Mouse (Mus musculus): ENCODE measurements around the gene Tectb.

Tectb gene

DNA sequence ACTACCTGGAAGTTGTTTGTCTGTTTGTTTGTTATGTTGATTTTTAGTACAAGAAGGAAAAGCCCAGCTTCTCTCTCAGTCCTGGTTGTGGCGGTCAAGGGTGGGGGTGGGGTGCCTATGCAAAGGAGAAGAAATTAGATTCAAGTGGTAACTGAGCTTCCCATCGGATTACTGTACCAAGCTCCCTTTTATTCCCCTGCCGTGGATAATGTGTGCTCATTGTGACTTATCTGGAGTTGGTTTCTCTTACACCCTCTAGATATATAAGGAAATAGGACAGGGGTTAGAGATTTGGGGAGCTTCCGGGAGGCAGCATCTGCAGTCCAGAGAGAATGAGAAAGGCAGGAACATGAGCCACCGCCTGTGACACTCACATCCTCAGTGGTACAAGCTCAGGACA is at the start of gene Tectb:
Gene Tectb (plus strand): TSS at position 301 of the 400 bp plus-strand sequence.
- in situ Hi-C loops (cut with MboI, MseI), result loop anchor here in 1 of 2 experiments (10.0 kb wide), 1 partner anchor 456 kb away; no protein-coding TSS in a partner anchor

DNA sequence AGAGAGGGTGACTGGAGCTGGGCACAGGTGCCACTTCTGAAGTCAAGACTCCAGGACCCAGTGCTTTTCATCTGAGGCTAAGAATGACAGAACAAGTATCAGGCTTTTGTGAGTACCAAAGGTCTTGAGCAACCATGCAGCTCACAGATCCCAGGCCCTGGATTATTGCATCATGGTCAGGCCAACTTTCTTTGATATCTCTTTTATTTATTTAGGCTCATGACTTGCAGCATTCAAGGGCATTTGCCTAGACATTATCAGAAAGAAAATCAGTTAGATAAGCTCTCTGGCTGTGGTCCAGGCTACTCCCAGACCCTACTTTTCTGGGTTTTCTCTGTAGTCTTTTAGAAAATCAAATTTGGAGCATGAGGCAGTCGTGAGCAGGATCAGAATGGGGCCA is 48.8 kb upstream of the Tectb start:
- in situ Hi-C loops (cut with MboI, MseI), result loop anchor here in 1 of 2 experiments (10.0 kb wide), 1 partner anchor 57 kb away; no protein-coding TSS in a partner anchor

DNA sequence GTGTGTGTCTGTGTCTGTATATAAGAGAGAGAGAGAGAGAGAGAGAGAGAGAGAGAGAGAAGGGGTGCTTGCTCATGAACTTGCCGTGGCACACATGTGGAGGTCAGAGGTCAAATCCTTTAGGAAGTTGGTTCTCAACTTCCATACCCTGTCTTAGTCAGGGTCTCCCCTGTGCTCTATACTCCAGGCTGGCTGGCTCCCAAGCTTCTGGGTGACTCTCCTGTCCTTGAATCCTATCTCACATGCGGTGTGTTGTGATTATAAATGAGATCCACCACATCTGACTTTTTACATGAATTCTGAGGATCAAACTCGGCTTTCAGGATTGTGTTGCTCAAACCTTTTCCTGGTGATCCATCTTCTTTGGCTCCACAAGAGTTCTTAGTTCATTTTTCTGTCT is 48.1 kb upstream of the Tectb start:
- in situ Hi-C loops (cut with MboI, MseI), result loop anchor here in 1 of 2 experiments (10.0 kb wide), 1 partner anchor 58 kb away; no protein-coding TSS in a partner anchor

DNA sequence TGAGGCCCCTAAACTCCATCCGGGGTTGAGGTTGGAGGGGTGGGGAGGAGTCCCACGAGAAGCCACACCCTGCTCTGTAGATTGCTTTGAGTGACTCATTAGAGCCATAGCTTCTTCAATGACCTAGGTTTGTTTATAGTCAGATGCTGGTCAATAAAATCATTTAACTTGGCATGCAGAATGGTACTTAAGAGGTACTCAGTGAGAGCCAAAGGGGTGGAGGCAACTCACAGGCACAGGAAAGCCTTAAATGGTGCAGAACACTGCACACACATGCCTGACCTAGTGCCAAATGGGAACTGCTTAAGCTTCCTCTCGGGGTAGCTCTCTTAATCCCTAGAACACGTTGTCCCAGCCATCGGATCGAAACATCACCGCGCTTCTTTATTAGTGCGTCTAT is 46.0 kb upstream of the Tectb start:
- in situ Hi-C loops (cut with MboI, MseI), result loop anchor here in 1 of 2 experiments (10.0 kb wide), 1 partner anchor 60 kb away; no protein-coding TSS in a partner anchor

DNA sequence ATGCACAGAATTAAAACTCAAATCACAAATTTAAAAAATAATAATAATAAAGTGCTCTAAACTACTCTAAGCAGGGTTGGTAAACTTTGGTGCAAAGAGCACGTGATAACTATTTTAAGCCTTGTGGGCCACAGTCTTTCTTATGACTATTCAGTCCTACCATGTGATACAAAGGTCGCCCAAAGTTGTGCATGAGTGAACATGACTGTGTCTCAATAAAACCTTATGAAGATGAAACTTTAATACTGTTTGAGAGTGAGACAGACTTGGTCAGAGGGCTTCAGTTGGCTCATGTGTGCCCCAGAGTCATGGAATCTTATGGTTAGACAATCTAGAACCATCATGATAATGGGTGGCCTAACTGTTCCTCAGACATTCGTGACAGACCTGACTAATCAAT is 44.6 kb upstream of the Tectb start:
- in situ Hi-C loops (cut with MboI, MseI), result loop anchor here in 1 of 2 experiments (10.0 kb wide), 1 partner anchor 61 kb away; no protein-coding TSS in a partner anchor

DNA sequence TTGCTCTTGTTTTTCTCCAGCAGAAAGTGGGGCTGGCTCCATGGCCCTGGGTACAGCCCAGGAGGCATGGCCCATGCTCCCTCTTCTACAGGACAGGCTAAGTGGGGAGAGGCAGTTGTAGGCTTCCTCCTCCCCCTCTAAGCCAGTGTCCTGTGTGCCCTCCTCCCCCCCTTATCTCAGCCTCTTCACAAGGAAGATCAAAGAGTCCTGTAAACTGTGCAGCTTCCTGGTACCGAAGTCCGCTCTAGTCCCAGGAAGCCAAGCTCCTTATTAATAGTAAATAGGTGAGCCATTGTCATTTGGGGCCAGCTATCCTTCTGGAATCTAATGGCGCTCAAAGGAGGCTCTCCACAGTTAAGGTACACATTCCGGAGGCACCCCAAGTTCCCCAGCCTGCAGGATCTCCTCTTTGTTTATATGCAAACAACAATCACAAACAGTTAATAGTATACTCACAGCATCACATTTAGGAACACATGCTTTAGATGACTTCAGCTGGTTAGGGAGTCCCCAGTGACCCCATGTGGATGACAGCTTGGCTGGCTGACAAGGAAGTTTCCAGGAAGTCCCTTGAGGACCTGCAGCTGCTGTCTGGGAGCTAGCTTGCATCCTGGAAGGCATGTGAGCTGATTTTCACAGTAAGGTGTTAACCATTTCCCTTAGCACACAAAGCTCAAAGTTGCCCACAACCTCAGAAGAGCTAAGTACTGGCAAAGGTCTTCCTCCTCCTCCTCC is 43.7 kb upstream of the Tectb start:
- in situ Hi-C loops (cut with MboI, MseI), result loop anchor here in 1 of 2 experiments (10.0 kb wide), 1 partner anchor 62 kb away; no protein-coding TSS in a partner anchor

DNA sequence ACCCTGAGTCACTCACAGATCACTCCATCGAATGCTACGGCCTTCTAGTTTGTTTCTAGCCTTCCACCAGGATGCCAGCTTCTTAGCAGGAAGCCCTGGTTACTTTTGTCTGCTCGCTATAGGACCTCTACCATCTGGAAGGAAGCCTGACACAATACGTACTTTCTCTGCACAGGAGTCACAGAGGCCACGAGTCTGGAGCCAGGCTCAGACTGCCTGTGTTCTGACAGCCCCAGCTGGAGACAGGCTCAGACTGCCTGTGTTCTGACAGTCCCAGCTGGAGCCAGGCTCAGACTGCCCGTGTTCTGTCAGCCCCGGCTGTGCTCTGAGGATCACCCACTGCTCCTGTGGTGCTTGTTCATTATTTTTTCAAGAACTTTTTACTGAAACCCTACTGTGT is 42.6 kb upstream of the Tectb start:
- in situ Hi-C loops (cut with MboI, MseI), result loop anchor here in 1 of 2 experiments (10.0 kb wide), 1 partner anchor 63 kb away; no protein-coding TSS in a partner anchor

DNA sequence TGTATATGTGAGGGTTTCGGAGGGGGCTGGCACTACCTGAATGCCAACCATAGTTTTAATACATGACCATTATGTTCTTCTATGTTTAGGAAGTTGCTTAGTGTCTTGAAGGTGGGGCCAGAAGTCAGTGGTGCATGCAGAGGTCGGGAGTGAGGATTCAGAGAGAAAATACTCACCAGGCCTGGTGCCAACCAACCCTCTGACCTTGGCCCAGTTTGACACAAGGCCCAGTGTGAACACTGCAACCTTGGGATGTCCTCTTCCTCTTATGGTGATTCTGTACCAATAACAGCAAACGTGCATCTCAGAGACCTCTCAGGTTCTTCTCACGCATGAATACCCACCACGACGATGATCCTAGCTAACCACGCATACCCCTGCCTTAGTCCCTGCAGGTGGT is 42.0 kb upstream of the Tectb start:
- in situ Hi-C loops (cut with MboI, MseI), result loop anchor here in 1 of 2 experiments (10.0 kb wide), 1 partner anchor 64 kb away; no protein-coding TSS in a partner anchor

DNA sequence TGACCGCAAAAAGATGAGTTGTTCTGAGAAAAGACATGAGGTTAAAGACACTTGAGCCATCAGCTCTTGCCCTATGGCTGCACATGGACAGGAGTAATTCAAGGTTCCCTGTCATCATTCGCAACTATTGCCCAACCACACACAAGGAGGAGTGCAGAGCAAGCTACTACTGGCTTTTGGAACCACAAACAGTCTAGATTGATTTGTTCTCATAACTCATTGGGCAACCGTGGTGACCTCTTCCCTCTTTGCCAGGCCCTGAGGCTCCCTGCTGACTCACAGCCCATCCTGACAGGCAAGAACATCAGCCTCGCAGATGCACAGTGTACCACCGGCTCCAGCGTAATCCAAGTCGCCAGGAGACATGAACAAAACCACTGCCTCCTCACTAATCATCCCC is 41.2 kb upstream of the Tectb start:
- in situ Hi-C loops (cut with MboI, MseI), result loop anchor here in 1 of 2 experiments (10.0 kb wide), 1 partner anchor 64 kb away; no protein-coding TSS in a partner anchor

DNA sequence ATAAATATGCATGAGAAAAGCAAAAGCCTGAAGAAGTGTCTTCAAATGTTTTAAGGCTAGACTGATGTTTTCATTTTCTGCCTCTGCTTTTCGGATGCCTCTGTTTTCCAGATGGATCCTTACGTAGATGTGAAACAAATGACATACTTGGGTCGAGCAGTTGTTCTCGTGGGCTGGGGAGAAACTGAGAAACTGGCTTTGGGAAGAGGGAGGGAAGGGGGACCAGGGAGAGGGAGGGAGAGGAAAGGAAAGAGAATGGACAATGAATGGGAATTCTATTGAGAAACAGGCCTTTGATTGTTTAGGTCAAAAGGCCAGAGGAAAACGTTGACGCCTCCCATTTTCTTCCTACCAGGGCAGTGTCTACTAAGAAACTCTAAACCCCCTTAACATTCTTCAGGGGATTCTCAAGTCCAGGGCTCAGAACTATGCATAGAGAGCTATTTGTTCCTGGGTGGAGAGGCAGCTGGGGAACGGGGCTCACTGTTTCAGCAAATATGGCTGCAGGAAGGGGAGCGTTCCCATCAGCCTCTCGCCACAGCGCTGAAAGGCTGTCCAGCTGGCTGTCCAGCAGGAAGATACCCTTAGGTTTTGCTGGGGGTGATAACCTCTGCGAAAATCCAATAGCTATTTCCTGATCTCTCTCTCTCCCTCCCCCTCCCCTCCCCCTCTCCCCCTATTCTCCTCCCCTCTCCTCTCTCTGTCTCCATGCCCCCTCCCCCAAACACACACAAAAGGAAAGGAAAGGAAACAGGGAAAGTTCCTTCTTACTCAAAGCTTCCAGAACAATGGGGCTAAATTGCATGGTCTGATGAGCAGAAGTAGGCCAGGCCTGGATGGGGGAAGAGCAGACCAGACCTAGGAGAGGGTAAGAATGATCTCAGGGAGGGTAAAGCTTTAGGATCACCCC is 36.9 kb upstream of the Tectb start:
- in situ Hi-C loops (cut with MboI, MseI), result no loop called here

DNA sequence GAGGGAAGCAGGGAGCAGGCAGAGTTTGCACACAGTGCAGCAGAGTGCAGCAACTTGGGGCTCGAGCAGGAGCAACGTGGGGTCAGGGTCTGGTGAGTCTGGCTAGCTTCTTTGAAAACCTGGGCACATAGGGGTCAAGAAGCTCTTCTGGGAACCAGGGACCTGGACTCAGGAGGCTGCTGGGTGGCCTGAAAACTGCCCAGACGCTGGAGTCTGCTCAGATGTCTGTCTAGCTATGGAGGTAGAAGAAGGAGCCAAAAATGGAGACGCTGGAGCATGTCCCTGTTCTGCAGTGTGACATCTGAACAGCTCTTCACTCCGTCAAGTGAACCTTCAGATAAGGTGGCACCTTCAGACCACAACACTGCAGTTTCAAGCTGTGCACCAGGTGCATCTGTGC is 35.8 kb upstream of the Tectb start:
- in situ Hi-C loops (cut with MboI, MseI), result no loop called here

DNA sequence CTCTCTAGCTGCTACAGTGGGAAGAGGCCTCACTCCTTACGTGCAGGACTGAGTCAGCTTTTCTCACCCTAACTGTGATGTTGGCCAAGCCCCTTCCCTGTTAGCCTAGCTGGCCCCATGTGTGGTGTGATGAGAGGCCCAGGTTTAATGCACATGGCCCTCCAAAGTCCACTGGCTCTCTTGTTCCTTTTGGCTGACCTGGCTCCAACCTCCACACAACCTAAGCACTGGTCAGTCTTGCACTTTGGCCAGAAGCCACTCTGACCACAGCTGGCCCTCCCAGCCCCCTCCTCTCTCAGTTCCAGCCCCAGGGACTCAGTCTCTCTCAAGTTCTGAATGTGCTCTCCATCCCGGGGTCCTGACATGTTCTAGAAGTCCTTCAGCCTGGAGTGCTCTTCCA is 35.4 kb upstream of the Tectb start:
- in situ Hi-C loops (cut with MboI, MseI), result no loop called here

DNA sequence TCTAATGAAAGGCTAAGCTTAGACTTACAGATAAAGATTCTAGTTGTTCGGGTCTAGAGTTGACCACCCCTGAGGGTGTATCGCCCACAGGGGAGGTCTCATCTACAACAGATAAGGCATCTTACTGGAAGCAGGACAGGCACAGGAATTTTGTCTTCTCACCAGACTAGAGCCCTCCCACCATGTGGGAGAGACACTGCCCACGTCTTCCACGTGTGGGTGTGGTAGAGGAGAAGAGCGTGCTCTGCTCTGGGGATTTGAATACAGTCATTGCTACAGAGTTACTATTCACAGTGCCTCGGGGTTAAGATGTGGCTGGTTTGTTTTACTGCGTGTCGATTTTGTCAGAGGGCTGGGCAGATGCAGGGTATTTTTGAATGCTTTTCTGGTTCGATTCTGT is 33.0 kb upstream of the Tectb start:
- in situ Hi-C loops (cut with MboI, MseI), result no loop called here

DNA sequence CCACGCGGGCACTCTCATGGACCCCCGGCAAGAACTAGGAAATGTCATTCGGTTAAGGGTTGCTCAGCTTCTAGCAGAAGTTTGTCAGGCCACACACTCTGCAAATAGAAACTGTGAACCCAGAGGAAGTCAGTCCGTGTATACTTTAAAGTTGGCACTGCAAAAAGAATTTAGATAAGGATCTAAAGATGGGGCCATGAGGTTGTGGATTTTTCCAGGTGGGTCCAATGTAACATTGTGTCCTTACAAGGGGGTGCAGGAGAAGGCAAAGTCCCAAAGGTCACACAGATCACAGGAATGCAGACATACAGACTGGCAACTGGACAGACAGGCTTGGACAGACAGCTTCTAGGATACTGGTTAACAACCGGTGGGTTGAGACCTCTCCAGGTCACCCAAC is 32.4 kb upstream of the Tectb start:
- in situ Hi-C loops (cut with MboI, MseI), result no loop called here

DNA sequence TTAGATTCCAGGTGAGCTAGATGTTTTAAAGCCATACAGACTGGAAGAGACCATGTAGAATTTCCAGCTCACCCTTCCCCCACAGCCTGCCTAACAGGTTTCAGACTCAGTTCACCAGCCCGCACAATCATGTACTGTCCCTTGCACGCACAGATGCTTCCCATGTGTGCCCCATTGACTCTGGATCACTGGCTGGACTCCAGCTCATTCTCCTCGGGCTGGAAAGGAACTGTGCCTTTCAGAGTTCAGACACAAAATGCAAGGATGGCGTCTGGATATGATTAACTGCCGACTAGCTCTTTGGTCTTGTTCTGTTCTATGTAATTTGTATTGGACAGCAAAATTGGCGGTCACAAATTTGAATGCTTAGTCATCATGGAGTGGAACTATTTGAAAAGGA is 30.9 kb upstream of the Tectb start:
- in situ Hi-C loops (cut with MboI, MseI), result loop anchor here (5.0 to 10.0 kb wide), 2 partner anchors 543 to 995 kb away; no protein-coding TSS in a partner anchor

DNA sequence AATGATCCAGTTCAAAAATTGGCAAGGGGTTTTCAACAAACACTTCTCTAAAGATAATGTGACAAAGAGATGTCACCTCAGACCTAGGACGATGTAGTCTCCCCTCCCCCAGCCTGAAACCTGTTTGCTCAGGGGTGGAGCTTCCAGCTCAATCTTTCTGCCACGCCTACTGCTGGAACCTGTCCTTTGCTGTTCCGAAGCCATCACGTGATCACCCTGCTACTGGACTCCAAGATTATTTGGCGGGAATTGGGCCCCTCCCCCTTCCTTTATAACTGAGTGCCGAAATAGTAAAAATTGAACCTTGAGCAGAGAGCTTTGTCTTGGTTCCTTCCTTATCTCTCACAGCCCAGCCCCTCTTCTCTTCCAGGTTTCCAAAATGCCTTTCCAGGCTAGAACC is 28.3 kb upstream of the Tectb start:
- in situ Hi-C loops (cut with MboI, MseI), result loop anchor here (5.0 to 10.0 kb wide), 2 partner anchors 540 to 993 kb away; no protein-coding TSS in a partner anchor

DNA sequence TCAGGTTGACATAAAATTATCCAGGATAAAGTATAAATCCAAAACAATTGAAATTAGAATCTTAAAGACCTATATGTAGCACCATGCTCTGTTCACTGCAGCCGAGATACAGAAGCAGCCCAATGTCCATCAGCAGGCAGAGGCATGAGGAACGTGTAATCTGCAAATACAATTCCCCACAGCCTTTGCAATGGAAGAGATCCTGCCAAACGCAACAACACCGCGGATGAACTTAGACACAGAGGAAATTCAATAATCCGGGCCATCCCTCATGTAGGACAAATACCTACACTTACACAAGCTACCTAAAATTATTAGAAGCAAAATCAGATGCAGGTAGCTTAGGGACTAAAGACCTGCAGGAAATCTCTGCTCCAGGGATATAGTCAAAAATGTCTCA is 27.6 kb upstream of the Tectb start:
- in situ Hi-C loops (cut with MboI, MseI), result loop anchor here (5.0 to 10.0 kb wide), 2 partner anchors 539 to 992 kb away; no protein-coding TSS in a partner anchor

DNA sequence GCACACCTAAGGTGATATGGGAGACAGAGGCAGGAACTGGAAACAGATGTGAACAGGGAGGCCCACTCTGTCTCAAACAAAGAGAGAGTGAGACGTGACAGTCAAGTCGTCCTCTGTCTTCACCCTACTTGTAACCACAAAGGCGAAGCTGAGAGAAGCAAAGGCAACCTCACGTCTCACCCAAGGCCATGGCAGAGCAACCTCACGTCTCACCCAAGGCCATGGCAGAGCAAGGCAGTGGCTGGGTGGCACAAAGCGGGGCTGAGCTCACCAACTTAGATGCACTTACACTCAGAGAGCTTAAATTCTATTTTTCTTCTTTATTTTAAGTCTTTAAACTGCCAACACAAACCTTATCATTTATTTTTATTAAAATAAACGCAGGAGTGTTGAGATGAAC is 23.5 kb upstream of the Tectb start:
- in situ Hi-C loops (cut with MboI, MseI), result loop anchor here in 1 of 2 experiments (10.0 kb wide), 1 partner anchor 988 kb away; no protein-coding TSS in a partner anchor

DNA sequence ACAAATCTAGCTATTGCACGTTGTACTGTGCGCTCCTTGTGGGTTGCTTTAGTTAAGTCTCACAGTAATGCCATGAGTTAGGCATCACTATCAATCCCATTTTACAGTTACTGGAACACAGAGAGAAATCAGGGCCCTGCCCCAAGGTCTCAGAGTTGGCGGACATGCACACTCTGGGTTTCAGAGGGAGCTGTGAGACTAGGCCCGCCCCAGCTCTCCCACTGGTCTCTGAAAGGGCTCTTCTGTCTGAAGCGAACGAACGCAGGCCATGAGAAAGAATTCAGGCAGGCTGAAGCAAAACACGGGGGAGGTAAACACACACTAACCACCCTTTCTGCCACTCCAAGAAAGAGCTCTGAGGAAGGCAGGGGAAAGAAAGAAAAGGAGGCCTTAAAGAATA is 21.9 kb upstream of the Tectb start:
- in situ Hi-C loops (cut with MboI, MseI), result loop anchor here in 1 of 2 experiments (10.0 kb wide), 1 partner anchor 986 kb away; no protein-coding TSS in a partner anchor

DNA sequence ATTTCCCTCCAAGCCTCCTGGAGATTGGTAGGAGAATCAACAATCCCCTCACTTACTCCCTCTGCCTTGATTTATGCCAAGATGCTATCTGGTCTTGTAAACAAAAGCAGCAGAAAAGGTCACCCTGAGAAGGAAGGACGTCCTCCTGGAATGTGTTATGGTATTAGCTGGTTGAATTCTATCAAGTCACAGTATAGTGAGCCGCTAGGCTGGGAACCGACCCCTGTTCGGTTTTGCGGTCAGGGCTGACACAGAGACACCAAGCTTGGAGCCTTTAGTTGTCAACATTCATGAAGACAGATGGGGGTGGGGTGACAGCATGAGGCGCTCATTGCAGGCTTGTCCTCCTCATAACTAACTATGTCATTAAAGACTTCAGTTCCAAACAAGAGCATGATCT is 20.7 kb upstream of the Tectb start:
- in situ Hi-C loops (cut with MboI, MseI), result loop anchor here in 1 of 2 experiments (10.0 kb wide), 1 partner anchor 985 kb away; no protein-coding TSS in a partner anchor

DNA sequence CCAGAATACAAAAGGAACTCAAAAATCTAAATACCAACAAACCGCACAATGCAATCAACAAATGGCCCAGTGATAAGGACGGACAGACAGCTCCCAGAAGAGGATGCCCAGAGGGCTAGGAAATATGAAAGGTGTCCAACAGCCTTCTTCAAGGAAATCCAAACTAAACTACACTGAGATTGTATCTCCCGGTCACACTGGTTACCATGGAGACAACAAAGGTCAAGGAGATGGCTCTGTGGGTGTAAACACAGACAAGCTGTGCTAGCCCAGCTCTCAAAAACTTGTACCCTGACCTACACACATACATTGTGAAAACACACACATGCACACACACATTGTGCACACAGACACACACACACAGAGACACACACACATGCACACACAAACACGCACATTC is 18.3 kb upstream of the Tectb start:
- in situ Hi-C loops (cut with MboI, MseI), result no loop called here
